Mouse (Mus musculus): ENCODE measurements around the gene Olfr1410. TPM values are rescaled to one million over a fixed set of nuclear protein-coding genes. Genes with fewer than 3 reads are reported as not detected.

The Olfr1410 gene
- polyA plus RNA-seq, 1 experiment, result not detected

- no peak for TF ChIP-seq TAL1 (IDR thresholded peaks at IDR 0.05; ENCODE audit: low read length)
- TF ChIP-seq GATA1 (IDR thresholded peaks at IDR 0.05; ENCODE audit: low read length), result no peak
- Histone ChIP-seq H3K27me3 (ENCODE audit: control insufficient read depth) (no peaks in the 10 kb centered on the region), H3K9me3 (ENCODE audit: control insufficient read depth, low read length) (no peaks in the 10 kb centered on the region), H3K4me3 (replicated peaks) (no peak within 1 kb of the TSS), H3K36me3 (ENCODE audit: control insufficient read depth) (no peaks in the 10 kb centered on the region), H3K4me1 (ENCODE audit: control insufficient read depth) (no peaks in the 10 kb centered on the region)
These were observed 11.9 kb downstream of the Olfr1410 start, which contains the start of gene Olfr12 for GRCm38 (mm10) chr1:92617488-92617887. Gene Olfr12, plus strand, starts transcription at chr1:92617788.

GRCm38 (mm10) chr1:92618360-92618759, 12.8 kb downstream of the Olfr1410 start:
- H3K27me3 ChIP-seq (ENCODE audit: control insufficient read depth), result no peaks in the 10 kb centered on the region

GRCm38 (mm10) chr1:92628227-92628626, 22.6 kb downstream of the Olfr1410 start:
- Histone ChIP-seq H3K36me3 (ENCODE audit: control insufficient read depth) (no peaks in the 10 kb centered on the region), H3K4me1 (ENCODE audit: control insufficient read depth) (no peaks in the 10 kb centered on the region), H3K9me3 (ENCODE audit: control insufficient read depth, low read length) (no peaks in the 10 kb centered on the region), H3K4me3 (replicated peaks) (no peak overlapping the region), H3K27me3 (ENCODE audit: control insufficient read depth) (no peaks in the 10 kb centered on the region)
- no peak for TF ChIP-seq GATA1 (IDR thresholded peaks at IDR 0.05; ENCODE audit: low read length)
- TF ChIP-seq TAL1 (IDR thresholded peaks at IDR 0.05; ENCODE audit: low read length), result no peak

More at GRCm38 (mm10) chr1:92618360-92618759, 12.8 kb downstream of the Olfr1410 start:
- no peaks in the 10 kb centered on the region for H3K9me3 ChIP-seq (ENCODE audit: control insufficient read depth, low read length)
- TF ChIP-seq TAL1 (IDR thresholded peaks at IDR 0.05; ENCODE audit: low read length) (no peak), GATA1 (IDR thresholded peaks at IDR 0.05; ENCODE audit: low read length) (no peak)
- H3K4me1 ChIP-seq (ENCODE audit: control insufficient read depth), result no peaks in the 10 kb centered on the region
- H3K36me3 ChIP-seq (ENCODE audit: control insufficient read depth), result no peaks in the 10 kb centered on the region
- H3K4me3 ChIP-seq (replicated peaks), result no peak overlapping the region

GRCm38 (mm10) chr1:92632196-92632595, 26.6 kb downstream of the Olfr1410 start:
- no peaks in the 10 kb centered on the region for H3K4me1 ChIP-seq (ENCODE audit: control insufficient read depth)
- H3K27me3 ChIP-seq (ENCODE audit: control insufficient read depth), result no peaks in the 10 kb centered on the region
- H3K36me3 ChIP-seq (ENCODE audit: control insufficient read depth), result peaks cover 16% of the 10 kb centered on the region
- no peaks in the 10 kb centered on the region for H3K9me3 ChIP-seq (ENCODE audit: control insufficient read depth, low read length)
- no peak overlapping the region for H3K4me3 ChIP-seq (replicated peaks)
- TF ChIP-seq TAL1 (IDR thresholded peaks at IDR 0.05; ENCODE audit: low read length) (no peak), GATA1 (IDR thresholded peaks at IDR 0.05; ENCODE audit: low read length) (no peak)

- TF ChIP-seq TAL1 (IDR thresholded peaks at IDR 0.05; ENCODE audit: low read length), result no peak
- no peak for TF ChIP-seq GATA1 (IDR thresholded peaks at IDR 0.05; ENCODE audit: low read length)
- H3K4me3 ChIP-seq (replicated peaks), result no peak overlapping the region
- H3K36me3 ChIP-seq (ENCODE audit: control insufficient read depth), result peaks cover 24% of the 10 kb centered on the region
- H3K4me1 ChIP-seq (ENCODE audit: control insufficient read depth), result no peaks in the 10 kb centered on the region
- no peaks in the 10 kb centered on the region for H3K27me3 ChIP-seq (ENCODE audit: control insufficient read depth)
- no peaks in the 10 kb centered on the region for H3K9me3 ChIP-seq (ENCODE audit: control insufficient read depth, low read length)
These were observed 27.4 kb downstream of the Olfr1410 start for GRCm38 (mm10) chr1:92632948-92633347.

GRCm38 (mm10) chr1:92633726-92634125, 28.1 kb downstream of the Olfr1410 start:
- Histone ChIP-seq H3K36me3 (ENCODE audit: control insufficient read depth) (peaks cover 32% of the 10 kb centered on the region), H3K9me3 (ENCODE audit: control insufficient read depth, low read length) (no peaks in the 10 kb centered on the region), H3K4me1 (ENCODE audit: control insufficient read depth) (no peaks in the 10 kb centered on the region), H3K27me3 (ENCODE audit: control insufficient read depth) (no peaks in the 10 kb centered on the region), H3K4me3 (replicated peaks) (no peak overlapping the region)
- TF ChIP-seq TAL1 (IDR thresholded peaks at IDR 0.05; ENCODE audit: low read length) (no peak), GATA1 (IDR thresholded peaks at IDR 0.05; ENCODE audit: low read length) (no peak)

GRCm38 (mm10) chr1:92634569-92634968, 29.0 kb downstream of the Olfr1410 start:
- no peak for TF ChIP-seq TAL1 (IDR thresholded peaks at IDR 0.05; ENCODE audit: low read length)
- TF ChIP-seq GATA1 (IDR thresholded peaks at IDR 0.05; ENCODE audit: low read length), result no peak
- no peaks in the 10 kb centered on the region for H3K4me1 ChIP-seq (ENCODE audit: control insufficient read depth)
- H3K36me3 ChIP-seq (ENCODE audit: control insufficient read depth), result peaks cover 40% of the 10 kb centered on the region
- no peaks in the 10 kb centered on the region for H3K9me3 ChIP-seq (ENCODE audit: control insufficient read depth, low read length)
- H3K27me3 ChIP-seq (ENCODE audit: control insufficient read depth), result no peaks in the 10 kb centered on the region
- H3K4me3 ChIP-seq (replicated peaks), result no peak overlapping the region

- Histone ChIP-seq H3K4me1 (ENCODE audit: control insufficient read depth) (peaks cover 3% of the 10 kb centered on the region), H3K9me3 (ENCODE audit: control insufficient read depth, low read length) (no peaks in the 10 kb centered on the region), H3K4me3 (replicated peaks) (no peak overlapping the region), H3K27me3 (ENCODE audit: control insufficient read depth) (no peaks in the 10 kb centered on the region), H3K36me3 (ENCODE audit: control insufficient read depth) (peaks cover 43% of the 10 kb centered on the region)
- TF ChIP-seq TAL1 (IDR thresholded peaks at IDR 0.05; ENCODE audit: low read length), result no peak
- no peak for TF ChIP-seq GATA1 (IDR thresholded peaks at IDR 0.05; ENCODE audit: low read length)
These were observed 29.5 kb downstream of the Olfr1410 start for GRCm38 (mm10) chr1:92634976-92635599.

GRCm38 (mm10) chr1:92636015-92636414, 30.4 kb downstream of the Olfr1410 start:
- Histone ChIP-seq H3K4me3 (replicated peaks) (no peak overlapping the region), H3K27me3 (ENCODE audit: control insufficient read depth) (no peaks in the 10 kb centered on the region), H3K4me1 (ENCODE audit: control insufficient read depth) (peaks cover 12% of the 10 kb centered on the region), H3K36me3 (ENCODE audit: control insufficient read depth) (peaks cover 43% of the 10 kb centered on the region), H3K9me3 (ENCODE audit: control insufficient read depth, low read length) (no peaks in the 10 kb centered on the region)
- TF ChIP-seq GATA1 (IDR thresholded peaks at IDR 0.05; ENCODE audit: low read length) (no peak), TAL1 (IDR thresholded peaks at IDR 0.05; ENCODE audit: low read length) (no peak)

GRCm38 (mm10) chr1:92636676-92637075, 31.1 kb downstream of the Olfr1410 start:
- TF ChIP-seq GATA1 (IDR thresholded peaks at IDR 0.05; ENCODE audit: low read length) (no peak), TAL1 (IDR thresholded peaks at IDR 0.05; ENCODE audit: low read length) (no peak)
- peaks cover 18% of the 10 kb centered on the region for H3K4me1 ChIP-seq (ENCODE audit: control insufficient read depth)
- H3K36me3 ChIP-seq (ENCODE audit: control insufficient read depth), result peaks cover 43% of the 10 kb centered on the region
- H3K27me3 ChIP-seq (ENCODE audit: control insufficient read depth), result no peaks in the 10 kb centered on the region
- no peaks in the 10 kb centered on the region for H3K9me3 ChIP-seq (ENCODE audit: control insufficient read depth, low read length)
- H3K4me3 ChIP-seq (replicated peaks), result no peak overlapping the region
